Mouse (Mus musculus) neural tube, embryonic 10.5 days (tissue): ENCODE results near the gene Fbxo36.

Source experiments
- DNase-seq: peaks from one replicate; pipeline ENCODE4 v3.0.0-alpha.2; 2017; ENCODE audit warnings: low spot score; ENCODE audit errors: extremely low spot score

Gene Fbxo36

GRCm38 (mm10) chr1:84855756-84856155 lies 16.1 kb downstream of the Fbxo36 start:
- DNase-seq = no peak

GRCm38 (mm10) chr1:84859597-84859996 lies 20.0 kb downstream of the Fbxo36 start:
- no peak for DNase-seq

- no peak for DNase-seq
These were observed 21.0 kb downstream of the Fbxo36 start for GRCm38 (mm10) chr1:84860360-84861254.

GRCm38 (mm10) chr1:84861255-84861630 lies 21.6 kb downstream of the Fbxo36 start:
- DNase-seq = no peak

GRCm38 (mm10) chr1:84864645-84865044 lies 25.0 kb downstream of the Fbxo36 start:
- DNase-seq = no peak

- DNase-seq = no peak
These were observed 26.6 kb downstream of the Fbxo36 start for GRCm38 (mm10) chr1:84866231-84866630.

GRCm38 (mm10) chr1:84866706-84867230 lies 27.1 kb downstream of the Fbxo36 start:
- DNase-seq = no peak

- DNase-seq = no peak
These were observed 28.7 kb downstream of the Fbxo36 start for GRCm38 (mm10) chr1:84868311-84868710.

- no peak for DNase-seq
These were observed 29.2 kb downstream of the Fbxo36 start for GRCm38 (mm10) chr1:84868841-84869240.

- no peak for DNase-seq
These were observed 29.9 kb downstream of the Fbxo36 start for GRCm38 (mm10) chr1:84869498-84869897.

- DNase-seq = no peak
These were observed 31.5 kb downstream of the Fbxo36 start for GRCm38 (mm10) chr1:84871131-84871530.

GRCm38 (mm10) chr1:84872105-84872504 lies 32.5 kb downstream of the Fbxo36 start:
- DNase-seq = no peak

- no peak for DNase-seq
These were observed 33.3 kb downstream of the Fbxo36 start for GRCm38 (mm10) chr1:84872939-84873338.

GRCm38 (mm10) chr1:84877590-84877989 lies 37.9 kb downstream of the Fbxo36 start:
- DNase-seq = no peak

- DNase-seq = no peak
These were observed 40.0 kb downstream of the Fbxo36 start for GRCm38 (mm10) chr1:84879571-84880120.

- no peak for DNase-seq
These were observed 41.8 kb downstream of the Fbxo36 start for GRCm38 (mm10) chr1:84881248-84882065.

GRCm38 (mm10) chr1:84882066-84882532 lies 42.5 kb downstream of the Fbxo36 start:
- no peak for DNase-seq

- no peak for DNase-seq
These were observed 43.3 kb downstream of the Fbxo36 start for GRCm38 (mm10) chr1:84882937-84883336.

GRCm38 (mm10) chr1:84883889-84884288 lies 44.2 kb downstream of the Fbxo36 start:
- no peak for DNase-seq

GRCm38 (mm10) chr1:84885174-84885573 lies 45.5 kb downstream of the Fbxo36 start:
- no peak for DNase-seq

GRCm38 (mm10) chr1:84885921-84886320 lies 46.3 kb downstream of the Fbxo36 start:
- no peak for DNase-seq
